17 mouse cellular contexts compared by ENCODE assay signal in the genomic region with DNA sequence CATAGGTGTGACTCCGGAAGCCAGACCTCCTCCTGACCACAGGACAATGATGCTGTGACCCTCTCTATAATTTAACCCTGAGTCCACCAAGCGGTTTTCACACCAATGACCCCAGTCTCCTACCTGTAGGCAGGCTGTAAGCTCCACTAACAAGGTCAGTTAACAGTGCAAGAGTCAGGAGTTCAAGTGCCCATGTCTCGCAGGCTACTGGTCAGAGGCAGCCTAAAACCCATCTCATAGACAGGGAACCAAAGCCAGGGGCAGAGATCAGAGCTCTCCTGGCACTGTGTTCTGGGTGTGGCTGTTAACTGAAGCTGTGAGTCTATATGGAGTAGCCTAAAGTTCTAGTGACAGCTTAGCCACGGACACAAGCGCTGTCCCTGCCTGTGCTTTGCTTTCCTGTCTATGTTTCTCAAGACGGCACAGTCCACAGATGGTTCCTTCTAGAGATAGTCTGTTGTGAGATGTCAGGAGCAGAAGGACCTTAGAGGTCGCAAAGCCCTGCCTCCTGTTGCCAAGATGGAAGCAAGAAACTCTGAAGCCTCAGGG. TPM values are rescaled to one million over a fixed set of nuclear protein-coding genes. Genes with fewer than 3 reads are reported as not detected.
DNase-seq lines count a peak whose midpoint lies in the region; ATAC-seq and TF ChIP-seq lines count a peak whose summit lies in the region.
"Had no signal": no experiment of that assay in that cellular context is flagged by ENCODE, and none has a peak within 500 bp of the region (broad histone marks: within the 10 kb centered on the region; RNA-seq: fewer than 3 reads in every experiment).

No protein-coding gene starts in this region.

- H3K9ac ChIP-seq in lung, postnatal 0 days (replicated peaks; ENCODE audit: low read depth): no peak overlapping the region
- H3K9ac ChIP-seq in ES-E14 (ENCODE audit: insufficient read depth, low read depth, low read length, poor library complexity, severe bottlenecking): no peak overlapping the region; the same call in 1 of the 2 replicates
- H3K9ac ChIP-seq in liver, embryonic 13.5 days: peak overlapping the region; percentile 37; the same call in 1 of the 2 replicates
- no peak overlapping the region for H3K9ac ChIP-seq in midbrain, embryonic 11.5 days (ENCODE audit: low read length)
- H3K9ac ChIP-seq: embryonic facial prominence, embryonic 13.5 days; limb, embryonic 12.5 days; midbrain, embryonic 15.5 days; neural tube, embryonic 15.5 days had no signal

- H3K27ac ChIP-seq in lung, postnatal 0 days (ENCODE audit: low read length): no peak overlapping the region
- H3K27ac ChIP-seq in ES-E14 (ENCODE audit: insufficient read depth, low read depth, low read length, poor library complexity, severe bottlenecking): peak overlapping the region; percentile 74
- H3K27ac ChIP-seq in liver, embryonic 13.5 days: peak overlapping the region; percentile 87
- H3K27ac ChIP-seq in midbrain, embryonic 11.5 days (ENCODE audit: low read depth, low read length): no peak overlapping the region
- H3K27ac ChIP-seq: embryonic facial prominence, embryonic 13.5 days; limb, embryonic 12.5 days; midbrain, embryonic 15.5 days; neural tube, embryonic 15.5 days had no signal

- in situ Hi-C loops in ES-E14 (cut with MboI; ENCODE audit: low sequenced_read_pairs in 2 of 2, unreplicated experiment in 2 of 2): no loop called here

- peaks cover 17% of the 10 kb centered on the region for H3K36me3 ChIP-seq in lung, postnatal 0 days (ENCODE audit: insufficient read depth, low read length)
- H3K36me3 ChIP-seq in ES-E14 (ENCODE audit: control insufficient read depth, insufficient read depth, low read length, poor library complexity, severe bottlenecking): peaks cover 26% of the 10 kb centered on the region
- H3K36me3 ChIP-seq in liver, embryonic 13.5 days: peaks cover 35% of the 10 kb centered on the region
- H3K36me3 ChIP-seq in splenic B cell, adult 2 months (ENCODE audit: control insufficient read depth, insufficient read depth, low read length, poor library complexity, severe bottlenecking): peaks cover 22% of the 10 kb centered on the region
- no peaks in the 10 kb centered on the region for H3K36me3 ChIP-seq in midbrain, embryonic 11.5 days (ENCODE audit: control insufficient read depth, insufficient read depth, low read length)
- H3K36me3 ChIP-seq: midbrain, embryonic 15.5 days; neural tube, embryonic 15.5 days had no signal

- no peak overlapping the region for H3K4me2 ChIP-seq in lung, postnatal 0 days (replicated peaks; ENCODE audit: low read depth, low read length)
- H3K4me2 ChIP-seq in liver, embryonic 13.5 days: no peak overlapping the region
- no peak overlapping the region for H3K4me2 ChIP-seq in midbrain, embryonic 11.5 days
- H3K4me2 ChIP-seq: embryonic facial prominence, embryonic 13.5 days; limb, embryonic 12.5 days; midbrain, embryonic 15.5 days; neural tube, embryonic 15.5 days had no signal

- no peak for TF ChIP-seq EP300 in lung, postnatal 0 days (IDR thresholded peaks at IDR 0.05)

- WGBS in lung, postnatal 0 days: 65% methylated on average over 7 of the region's 7 CpGs
- WGBS in liver, embryonic 13.5 days (ENCODE audit: insufficient replicate concordance): 49% methylated on average over 7 of the region's 7 CpGs
- 83% methylated on average over 7 of the region's 7 CpGs for WGBS in midbrain, embryonic 11.5 days

- no peaks in the 10 kb centered on the region; the same call in 1 of the 2 replicates for H3K4me1 ChIP-seq in lung, postnatal 0 days (ENCODE audit: insufficient read depth, low read depth, low read length)
- peaks cover 6 to 42% of the 10 kb centered on the region in 2 experiments for H3K4me1 ChIP-seq in ES-E14 (ENCODE audit: control insufficient read depth in 2 of 2, insufficient read depth in 2 of 2, low read length in 2 of 2, poor library complexity in 1 of 2)
- peaks cover 78% of the 10 kb centered on the region for H3K4me1 ChIP-seq in liver, embryonic 13.5 days (replicated peaks)
- H3K4me1 ChIP-seq in midbrain, embryonic 11.5 days (ENCODE audit: control insufficient read depth, insufficient read depth, low read length): no peaks in the 10 kb centered on the region
- H3K4me1 ChIP-seq: embryonic facial prominence, embryonic 13.5 days; limb, embryonic 12.5 days; midbrain, embryonic 15.5 days; neural tube, embryonic 15.5 days had no signal

- no peak overlapping the region for H3K4me3 ChIP-seq in lung, postnatal 0 days (ENCODE audit: low read depth, low read length)
- no peak overlapping the region for H3K4me3 ChIP-seq in ES-E14 (ENCODE audit: insufficient read depth in 1 of 2, low read depth in 1 of 2, low read length in 2 of 2, poor library complexity in 1 of 2, severe bottlenecking in 1 of 2)
- no peak overlapping the region for H3K4me3 ChIP-seq in liver, embryonic 13.5 days (replicated peaks)
- H3K4me3 ChIP-seq in midbrain, embryonic 11.5 days (ENCODE audit: low read depth, low read length): no peak overlapping the region
- H3K4me3 ChIP-seq: embryonic facial prominence, embryonic 13.5 days; limb, embryonic 12.5 days; midbrain, embryonic 15.5 days; neural tube, embryonic 15.5 days had no signal

- DNase-seq in lung, postnatal 0 days (ENCODE audit: low spot score): no peak
- no peak for DNase-seq in lung, postnatal 10 days
- no peak for DNase-seq in ES-E14 (ENCODE audit: low read depth, low spot score)
- no peak for DNase-seq in liver, embryonic 13.5 days
- peak; percentile 41 for DNase-seq in splenic B cell, adult 2 months (ENCODE audit: low read depth, low spot score)
- DNase-seq in midbrain, embryonic 11.5 days (ENCODE audit: low spot score, missing footprints): no peak
- no peak for DNase-seq in urinary bladder, postnatal 4 days (ENCODE audit: low spot score in 2 of 2)
- DNase-seq: cerebellum, postnatal 10 days; gastrocnemius, postnatal 14 days; kidney, postnatal 14 days; right cerebral cortex, postnatal 25 days had no signal

- no peaks in the 10 kb centered on the region for H3K27me3 ChIP-seq in lung, postnatal 0 days (replicated peaks; ENCODE audit: insufficient read depth, low read length)
- H3K27me3 ChIP-seq in liver, embryonic 13.5 days: peaks cover 2% of the 10 kb centered on the region; the same call in 1 of the 2 replicates
- no peaks in the 10 kb centered on the region for H3K27me3 ChIP-seq in splenic B cell, adult 2 months (ENCODE audit: control insufficient read depth, insufficient read depth, low read length, poor library complexity, severe bottlenecking)
- no peaks in the 10 kb centered on the region for H3K27me3 ChIP-seq in midbrain, embryonic 11.5 days (ENCODE audit: control insufficient read depth, insufficient read depth, low read length)
- H3K27me3 ChIP-seq: embryonic facial prominence, embryonic 13.5 days; limb, embryonic 12.5 days; midbrain, embryonic 15.5 days; neural tube, embryonic 15.5 days had no signal

- no peaks in the 10 kb centered on the region for H3K9me3 ChIP-seq in lung, postnatal 0 days (ENCODE audit: low read length)
- no peaks in the 10 kb centered on the region for H3K9me3 ChIP-seq in ES-E14 (ENCODE audit: control insufficient read depth, insufficient read depth, low read depth, low read length)
- H3K9me3 ChIP-seq in liver, embryonic 13.5 days (replicated peaks): no peaks in the 10 kb centered on the region
- no peaks in the 10 kb centered on the region for H3K9me3 ChIP-seq in midbrain, embryonic 11.5 days (ENCODE audit: control insufficient read depth, low read length)
- H3K9me3 ChIP-seq: embryonic facial prominence, embryonic 13.5 days; limb, embryonic 12.5 days; midbrain, embryonic 15.5 days; neural tube, embryonic 15.5 days had no signal

- no peak for TF ChIP-seq CTCF in lung, postnatal 0 days (IDR thresholded peaks at IDR 0.05)

- 0 out of 2 replicates have a peak, but pooled peaks have one; percentile 4 for ATAC-seq in lung, postnatal 0 days
- peak; percentile 32 for ATAC-seq in liver, embryonic 13.5 days (ENCODE audit: low read depth)
- ATAC-seq in midbrain, embryonic 11.5 days (ENCODE audit: low FRiP score): no peak
- ATAC-seq: forebrain, embryonic 16.5 days; midbrain, embryonic 15.5 days had no signal

TF ChIP-seq in ES-E14, 5 proteins besides CTCF, POLR2A, EP300 and RAD21:
- TF ChIP-seq HCFC1 (IDR thresholded peaks at IDR 0.05; ENCODE audit: borderline replicate concordance, insufficient read depth, low read length): no peak
TF ChIP-seq in ES-E14: peak in this region for 0.

RNA-seq across cellular contexts. Expression of a gene that starts 9.3 kb away (rescaled TPM):
- 528 and 617 TPM in 2 replicates for polyA plus RNA-seq in lung, postnatal 0 days (2015; fragmentation: Nextera tagmentation; extraction: Ambion mirVana)
- total RNA-seq in ES-E14 (2012; rRNA removed): 46.9 and 52.7 TPM in 2 replicates
- 673 and 808 TPM in 2 replicates for polyA plus RNA-seq in liver, embryonic 13.5 days (2015; fragmentation: Nextera tagmentation; extraction: Ambion mirVana)
- 67.0 and 80.4 TPM in 2 replicates for polyA plus RNA-seq in midbrain, embryonic 11.5 days (2014; fragmentation: Nextera tagmentation; extraction: Ambion mirVana)

RNA-seq across cellular contexts. Expression of a gene that starts 12.3 kb away (rescaled TPM):
- 13.7 and 13.8 TPM in 2 replicates for polyA plus RNA-seq in lung, postnatal 0 days (2015; fragmentation: Nextera tagmentation; extraction: Ambion mirVana)
- total RNA-seq in ES-E14 (2012; rRNA removed): 2.5 and 2.8 TPM in 2 replicates
- polyA plus RNA-seq in liver, embryonic 13.5 days (2015; fragmentation: Nextera tagmentation; extraction: Ambion mirVana): 2.5 TPM in 2 replicates
- polyA plus RNA-seq in midbrain, embryonic 11.5 days (2014; fragmentation: Nextera tagmentation; extraction: Ambion mirVana): 0.33 and 0.52 TPM in 2 replicates
- total RNA-seq: gastrocnemius, postnatal 14 days; heart, postnatal 14 days had no signal

RNA-seq across cellular contexts. Expression of a gene that starts 29.7 kb away (rescaled TPM):
- polyA plus RNA-seq in lung, postnatal 0 days (2015; fragmentation: Nextera tagmentation; extraction: Ambion mirVana): 0.08 and 0.15 TPM in 2 replicates
- total RNA-seq in ES-E14 (2012; rRNA removed): not detected in 2 replicates
- polyA plus RNA-seq in liver, embryonic 13.5 days (2015; fragmentation: Nextera tagmentation; extraction: Ambion mirVana): not detected in 2 replicates
- not detected in 2 replicates for polyA plus RNA-seq in midbrain, embryonic 11.5 days (2014; fragmentation: Nextera tagmentation; extraction: Ambion mirVana)
- polyA plus RNA-seq: embryonic facial prominence, embryonic 13.5 days; forebrain, embryonic 16.5 days; limb, embryonic 12.5 days; midbrain, embryonic 15.5 days; neural tube, embryonic 15.5 days had no signal

RNA-seq across cellular contexts. Expression of a gene that starts 34.4 kb away (rescaled TPM):
- polyA plus RNA-seq in lung, postnatal 0 days (2015; fragmentation: Nextera tagmentation; extraction: Ambion mirVana): 17.0 and 18.2 TPM in 2 replicates
- total RNA-seq in ES-E14 (2012; rRNA removed): 11.3 and 14.6 TPM in 2 replicates
- 14.0 and 14.3 TPM in 2 replicates for polyA plus RNA-seq in liver, embryonic 13.5 days (2015; fragmentation: Nextera tagmentation; extraction: Ambion mirVana)
- 15.7 and 22.8 TPM in 2 replicates for polyA plus RNA-seq in midbrain, embryonic 11.5 days (2014; fragmentation: Nextera tagmentation; extraction: Ambion mirVana)

Comparison
In these comparisons a context has a peak if more than half of its experiments do, and no peak if none do; other contexts are left out.
1. H3K27ac ChIP-seq: peak in ES-E14 (single experiment) and liver, embryonic 13.5 days (single experiment); none in lung, postnatal 0 days (single experiment) and midbrain, embryonic 11.5 days (single experiment).